Mouse (Mus musculus) liver, postnatal 0 days (tissue): Measurements from ENCODE around the gene Spock1. TPM values are rescaled to one million over a fixed set of nuclear protein-coding genes. Genes with fewer than 3 reads are reported as not detected.

Experiments
- ATAC-seq: fragments of 200-750 bp; cut with Nextera tagmentation; 2 replicates; pipeline ENCODE4 v1.8.0; 2017; ENCODE audit warnings: mild to moderate bottlenecking, moderate library complexity
- DNase-seq: peaks from one replicate; pipeline ENCODE4 v3.0.0-alpha.2; 2016
- H3K27ac ChIP-seq: fragments of 300-500 bp; sonication (generic); 2 replicates; pipeline ENCODE4 v1.5.1; 2014; ENCODE audit warnings: antibody characterized with exemption, moderate library complexity, mild to moderate bottlenecking, low read depth
- H3K27me3 ChIP-seq: fragments of 300-500 bp; sonication (generic); 2 replicates; pipeline ENCODE4 v1.6.1; 2014; ENCODE audit warnings: low read length, control low read depth, mixed read lengths; ENCODE audit not compliant: insufficient read depth
- H3K36me3 ChIP-seq: fragments of 300-500 bp; sonication (generic); replicated peaks from 2 replicates; pipeline ENCODE4 v1.6.1; 2014; ENCODE audit warnings: mild to moderate bottlenecking, control low read depth, low read length, moderate library complexity, mixed read lengths; ENCODE audit not compliant: insufficient read depth
- H3K4me1 ChIP-seq: fragments of 300-500 bp; sonication (generic); 2 replicates; pipeline ENCODE4 v1.6.1; 2014; ENCODE audit warnings: antibody characterized with exemption, mild to moderate bottlenecking, control low read depth; ENCODE audit not compliant: insufficient read depth
- H3K4me2 ChIP-seq: fragments of 300-500 bp; sonication (generic); 2 replicates; pipeline ENCODE4 v1.6.1; 2014; ENCODE audit warnings: low read depth, mild to moderate bottlenecking, low read length, moderate library complexity, mixed read lengths
- H3K4me3 ChIP-seq: fragments of 300-500 bp; sonication (generic); 2 replicates; pipeline ENCODE4 v1.5.1; 2014; ENCODE audit warnings: low read depth, low read length
- H3K9ac ChIP-seq: fragments of 300-500 bp; sonication (generic); replicated peaks from 2 replicates; pipeline ENCODE4 v1.6.1; 2014; ENCODE audit warnings: mild to moderate bottlenecking, moderate library complexity
- H3K9me3 ChIP-seq: fragments of 300-500 bp; sonication (generic); 2 replicates; pipeline ENCODE4 v1.6.1; 2016; ENCODE audit warnings: mild to moderate bottlenecking, control low read depth, low read length, mixed read lengths
- CTCF ChIP-seq: sonication (generic); IDR thresholded peaks from 2 replicates; pipeline ENCODE4 v1.5.1; 2016; ENCODE audit warnings: antibody characterized with exemption, low read depth
- EP300 ChIP-seq: IDR thresholded peaks from 2 replicates; pipeline ENCODE4 v1.6.1; 2016; ENCODE audit warnings: antibody characterized with exemption, low read depth, mild to moderate bottlenecking
- WGBS: fragments of 180-500 bp; shearing (Covaris S2); extraction: QIAGEN DNeasy Blood & Tissue Kit; methylation state at CpG from one replicate; pipeline ENCODE4 v1.1.7; 2014; ENCODE audit not compliant: insufficient replicate concordance; 5-methylcytosine and 5-hydroxymethylcytosine counted together
- polyA plus RNA-seq: library from polyadenylated mRNA; unstranded; fragments of >200 nt; fragmentation: Nextera tagmentation; extraction: Ambion mirVana; gene quantifications from 2 replicates; pipeline ENCODE4 v1.2.1, GENCODE M21; 2015

Spock1 gene
- polyA plus RNA-seq, 1 experiment from 2014 or later = not detected

DNA sequence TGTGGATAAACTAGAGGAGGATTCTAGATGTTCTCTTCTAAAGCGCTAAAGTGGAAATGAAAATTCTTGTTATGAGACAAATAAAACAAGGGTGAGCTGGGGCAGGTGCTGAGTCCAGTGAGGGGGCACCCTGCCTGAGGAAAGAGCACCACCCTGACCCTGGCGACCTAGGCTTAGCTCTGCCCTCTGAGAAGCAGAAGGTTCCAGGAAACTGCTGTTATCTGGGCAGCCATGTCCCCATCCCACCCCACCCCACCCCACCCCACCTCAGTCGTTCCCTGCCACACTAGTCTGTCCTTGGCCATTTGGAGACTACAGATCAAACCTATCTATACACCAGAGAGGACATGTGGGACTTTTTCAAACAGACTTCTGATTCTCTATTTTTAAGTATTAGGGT lies 235.4 kb downstream of the Spock1 start:
- ATAC-seq = peak; percentile 92

DNA sequence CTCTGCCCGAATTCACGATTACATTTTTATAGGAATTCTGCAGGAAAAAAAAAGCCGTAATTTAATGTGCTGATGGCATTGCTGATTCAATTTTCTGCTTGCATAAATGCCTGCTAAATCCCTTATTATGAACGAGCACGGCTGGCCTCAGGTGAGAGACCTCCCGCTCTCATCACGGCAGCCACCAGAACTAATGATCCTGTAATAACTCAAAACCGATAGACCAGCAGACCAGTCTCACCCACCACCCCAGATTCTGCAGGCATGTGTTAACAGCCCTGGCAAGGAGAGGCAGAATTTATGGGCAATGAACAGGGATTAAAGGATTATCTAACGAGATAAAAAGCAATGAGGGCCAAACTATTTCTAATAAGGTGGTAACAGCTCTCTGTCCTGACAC lies 236.2 kb downstream of the Spock1 start:
- Histone ChIP-seq H3K9me3 (no peaks in the 10 kb centered on the region), H3K4me2 (no peak overlapping the region), H3K36me3 (no peaks in the 10 kb centered on the region), H3K27me3 (no peaks in the 10 kb centered on the region), H3K9ac (no peak overlapping the region), H3K4me1 (peaks cover 4% of the 10 kb centered on the region; the same call in 1 of the 2 replicates), H3K27ac (no peak overlapping the region), H3K4me3 (no peak overlapping the region)
- TF ChIP-seq EP300 (no peak), CTCF (no peak)
- no peak for DNase-seq
- no peak for ATAC-seq
- WGBS = 78% methylated on average over 9 of the region's 9 CpGs

More for the DNA sequence above, 235.4 kb downstream of the Spock1 start:
- Histone ChIP-seq H3K27ac (peak overlapping the region; percentile 22; the same call in 1 of the 2 replicates), H3K27me3 (no peaks in the 10 kb centered on the region), H3K4me3 (no peak overlapping the region), H3K9ac (no peak overlapping the region), H3K36me3 (no peaks in the 10 kb centered on the region), H3K4me2 (no peak overlapping the region), H3K9me3 (no peaks in the 10 kb centered on the region), H3K4me1 (peaks cover 4% of the 10 kb centered on the region; the same call in 1 of the 2 replicates)
- TF ChIP-seq CTCF (no peak), EP300 (no peak)
- WGBS = 54% methylated on average over 3 of the region's 3 CpGs
- DNase-seq = peak; percentile 21

DNA sequence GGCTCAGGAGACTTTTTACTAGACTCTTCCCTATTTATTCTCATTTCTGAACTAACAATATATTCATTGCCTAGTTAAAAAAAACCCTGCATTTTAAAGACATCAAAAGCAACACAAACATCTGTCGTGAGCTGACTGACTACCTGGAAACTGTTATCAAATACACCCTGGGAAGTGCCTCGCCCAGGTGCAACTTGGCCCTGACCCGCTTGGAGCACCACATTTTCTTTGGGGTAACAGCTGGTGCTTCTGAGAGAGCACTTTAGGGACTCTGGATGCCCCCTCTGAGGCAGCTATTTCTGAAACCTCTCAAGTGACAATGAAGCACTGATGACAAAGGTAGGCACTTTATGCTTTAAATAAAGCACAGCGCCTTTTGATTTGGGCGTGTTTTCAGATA lies 236.8 kb downstream of the Spock1 start:
- ATAC-seq = no peak
- Histone ChIP-seq H3K4me3 (no peak overlapping the region), H3K4me1 (peaks cover 4% of the 10 kb centered on the region; the same call in 1 of the 2 replicates), H3K9me3 (no peaks in the 10 kb centered on the region), H3K9ac (no peak overlapping the region), H3K27ac (no peak overlapping the region), H3K36me3 (no peaks in the 10 kb centered on the region), H3K4me2 (no peak overlapping the region), H3K27me3 (no peaks in the 10 kb centered on the region)
- WGBS = 71% methylated on average over 5 of the region's 5 CpGs
- TF ChIP-seq CTCF (no peak), EP300 (no peak)
- DNase-seq = no peak

DNA sequence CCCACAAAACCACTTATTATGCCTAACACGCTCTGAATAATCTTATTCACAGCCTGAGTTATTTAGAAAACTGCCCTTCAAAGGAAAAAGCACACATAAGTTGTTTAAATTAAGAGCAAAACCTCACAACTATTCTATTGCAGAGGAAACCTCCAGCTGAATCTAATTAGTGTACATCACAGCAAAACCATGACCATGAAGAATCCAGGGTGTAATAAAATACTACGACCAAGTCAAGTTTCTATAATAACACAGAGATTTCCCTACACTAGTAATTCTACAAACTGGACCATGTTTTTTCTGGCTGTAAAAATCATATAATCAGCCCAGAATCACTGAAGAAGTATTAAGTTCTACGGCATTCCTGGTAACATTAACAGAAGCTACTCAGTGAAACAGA lies 240.5 kb downstream of the Spock1 start:
- ATAC-seq (no peak), DNase-seq (no peak)
- H3K27me3 ChIP-seq = no peaks in the 10 kb centered on the region
- H3K4me1 ChIP-seq = no peaks in the 10 kb centered on the region
- H3K36me3 ChIP-seq = no peaks in the 10 kb centered on the region
- H3K4me3 ChIP-seq = no peak overlapping the region
- WGBS = 76% methylated on average over 3 of the region's 3 CpGs
- H3K9me3 ChIP-seq = no peaks in the 10 kb centered on the region
- no peak overlapping the region for H3K27ac ChIP-seq
- TF ChIP-seq EP300 = no peak
- no peak for TF ChIP-seq CTCF
- no peak overlapping the region for H3K9ac ChIP-seq
- no peak overlapping the region for H3K4me2 ChIP-seq

DNA sequence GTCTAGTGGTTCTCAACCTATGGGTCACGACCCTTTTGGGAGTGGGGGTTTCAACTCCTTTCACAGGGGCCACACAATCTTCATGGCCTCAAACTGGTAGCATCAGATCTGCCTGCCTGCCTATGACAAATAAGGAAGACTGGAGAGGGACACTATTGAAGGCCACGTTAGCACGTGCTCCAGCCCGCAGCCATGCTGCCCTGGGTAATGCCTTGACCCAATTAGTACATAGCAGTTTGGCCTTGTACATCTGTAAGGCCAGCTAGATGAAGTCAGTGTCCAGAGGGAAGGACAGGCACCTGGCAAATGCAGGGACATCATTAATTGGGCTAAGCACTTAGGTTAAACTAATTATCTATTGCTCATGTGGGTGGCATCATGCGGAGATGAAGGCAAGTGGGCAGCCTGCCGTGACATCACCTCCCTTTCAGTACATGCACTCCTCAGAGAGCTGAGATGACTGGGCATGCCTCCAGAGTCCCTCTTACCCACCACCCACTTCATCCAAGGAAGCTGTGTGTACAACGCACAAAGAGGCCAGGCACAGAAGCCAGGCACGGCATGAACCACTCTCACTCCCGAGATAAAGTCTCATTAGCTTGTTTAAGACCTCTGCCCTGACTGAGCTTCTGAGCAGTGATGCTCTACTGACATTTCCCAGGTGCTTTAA lies 241.8 kb downstream of the Spock1 start:
- Histone ChIP-seq H3K4me2 (no peak overlapping the region), H3K9me3 (no peaks in the 10 kb centered on the region), H3K27ac (no peak overlapping the region), H3K36me3 (no peaks in the 10 kb centered on the region), H3K27me3 (no peaks in the 10 kb centered on the region), H3K4me3 (no peak overlapping the region), H3K9ac (no peak overlapping the region), H3K4me1 (no peaks in the 10 kb centered on the region)
- 53% methylated on average over 9 of the region's 9 CpGs for WGBS
- TF ChIP-seq CTCF = no peak
- TF ChIP-seq EP300 = no peak
- DNase-seq = no peak
- no peak for ATAC-seq

DNA sequence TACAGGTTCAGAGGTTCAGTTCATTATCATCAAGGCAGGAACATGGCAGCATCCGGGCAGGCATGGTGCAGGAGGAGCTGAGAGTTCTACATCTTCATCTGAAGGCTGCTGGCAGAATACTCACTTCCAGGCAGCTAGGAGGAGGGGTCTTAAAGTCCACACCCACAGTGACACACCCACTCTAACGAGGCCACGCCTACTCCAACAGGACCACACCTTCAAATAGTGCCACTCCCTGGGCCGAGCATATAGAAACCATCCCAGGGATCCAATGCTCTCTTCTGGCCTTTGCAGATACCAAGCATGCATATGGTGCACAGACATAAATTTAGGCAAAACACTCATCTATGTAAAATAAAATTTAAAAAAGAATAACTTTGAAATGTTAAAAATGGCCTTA lies 245.6 kb downstream of the Spock1 start:
- 71% methylated on average over 4 of the region's 4 CpGs for WGBS
- H3K4me1 ChIP-seq = no peaks in the 10 kb centered on the region

DNA sequence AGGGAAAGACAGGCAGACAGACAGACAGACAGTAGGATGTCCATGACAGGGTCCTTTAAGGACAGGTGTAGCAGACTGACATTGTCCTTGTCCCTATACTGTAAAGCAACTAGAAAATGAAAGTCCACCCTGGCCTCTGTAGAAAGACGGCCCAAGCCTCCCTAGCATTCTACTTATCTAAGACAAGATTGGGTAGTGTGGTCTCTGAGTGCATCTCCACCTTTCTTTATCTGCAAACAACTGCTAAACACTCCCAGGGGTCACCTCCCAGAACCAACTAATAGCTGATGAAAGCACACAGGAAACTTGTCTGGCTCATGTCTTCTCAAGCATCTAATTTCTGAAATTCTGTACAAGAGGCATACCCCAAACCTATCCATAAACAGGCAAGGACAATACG lies 247.6 kb downstream of the Spock1 start:
- Histone ChIP-seq H3K4me3 (no peak overlapping the region), H3K9me3 (no peaks in the 10 kb centered on the region), H3K4me2 (no peak overlapping the region), H3K4me1 (0 out of 2 replicates have a peak, but pooled peaks cover 2% of the 10 kb centered on the region), H3K27me3 (no peaks in the 10 kb centered on the region), H3K9ac (no peak overlapping the region), H3K36me3 (no peaks in the 10 kb centered on the region), H3K27ac (no peak overlapping the region)
- DNase-seq (no peak), ATAC-seq (no peak)
- WGBS = 69% methylated on average over 2 of the region's 2 CpGs
- TF ChIP-seq EP300 (no peak), CTCF (no peak)

More for the DNA sequence above, 245.6 kb downstream of the Spock1 start:
- Histone ChIP-seq H3K36me3 (no peaks in the 10 kb centered on the region), H3K9me3 (no peaks in the 10 kb centered on the region), H3K4me3 (no peak overlapping the region), H3K4me2 (no peak overlapping the region), H3K9ac (no peak overlapping the region), H3K27ac (no peak overlapping the region), H3K27me3 (no peaks in the 10 kb centered on the region)
- TF ChIP-seq EP300 (no peak), CTCF (no peak)
- no peak for ATAC-seq
- DNase-seq = no peak
